Mouse (Mus musculus) MEL (cell line): ENCODE measurements at regions not wholly inside any gene's neighbourhood (a gene's known extent, or its start where the extent isn't known, plus 50 kb on each side); places are given as distances from the start of the nearest gene placed in this dataset.

Experiments used
- CTCF ChIP-seq, 3 experiments: IDR thresholded peaks in 2 of 3; conservative IDR thresholded peaks in 1 of 3; 2 replicates each; pipeline ENCODE4 v1.5.1; 2011 to 2012; ENCODE audit warnings: low read length in 3 of 3, low read depth in 2 of 3, mild to moderate bottlenecking in 2 of 3, improper control_type of control experiment in 1 of 3, inconsistent platforms in 1 of 3, mixed read lengths in 1 of 3, moderate library complexity in 1 of 3; ENCODE audit not compliant: control insufficient read depth in 1 of 3, insufficient read depth in 1 of 3, poor library complexity in 1 of 3, severe bottlenecking in 1 of 3
- EP300 ChIP-seq, 2 experiments: IDR thresholded peaks; 2 replicates each; pipeline ENCODE4 v1.6.1; 2011; ENCODE audit warnings: improper control_type of control experiment in 2 of 2, low read length in 2 of 2, low read depth in 1 of 2, mild to moderate bottlenecking in 1 of 2
- GATA1 ChIP-seq: IDR thresholded peaks from 2 replicates; pipeline ENCODE4 v1.6.1; 2011; ENCODE audit warnings: low read depth, low read length, improper control_type of control experiment
- MAZ ChIP-seq: IDR thresholded peaks from 2 replicates; pipeline ENCODE4 v1.6.1; 2012; ENCODE audit warnings: low read depth, mild to moderate bottlenecking, inconsistent platforms, low read length, improper control_type of control experiment
- NELFE ChIP-seq: IDR thresholded peaks from 2 replicates; pipeline ENCODE4 v1.6.1; 2011; ENCODE audit warnings: low read depth, low read length, improper control_type of control experiment
- NRF1 ChIP-seq: IDR thresholded peaks from 2 replicates; pipeline ENCODE4 v1.6.1; 2014; ENCODE audit warnings: low read depth, mild to moderate bottlenecking, inconsistent platforms, low read length, improper control_type of control experiment, moderate library complexity; ENCODE audit not compliant: poor library complexity, insufficient read depth, severe bottlenecking
- POLR2A ChIP-seq, 2 experiments: IDR thresholded peaks; 2 replicates each; pipeline ENCODE4 v1.6.1; 2011 to 2012; ENCODE audit warnings: low read length in 2 of 2, mild to moderate bottlenecking in 2 of 2, control low read depth in 1 of 2, improper control_type of control experiment in 1 of 2, low read depth in 1 of 2, moderate library complexity in 1 of 2; ENCODE audit not compliant: control insufficient read depth in 1 of 2, insufficient read depth in 1 of 2, poor library complexity in 1 of 2
- POLR2AphosphoS2 ChIP-seq: IDR thresholded peaks from 2 replicates; pipeline ENCODE4 v1.6.1; 2011; ENCODE audit warnings: low read length, improper control_type of control experiment
- TCF12 ChIP-seq: IDR thresholded peaks from 2 replicates; pipeline ENCODE4 v1.6.1; 2014; ENCODE audit warnings: low read depth, mild to moderate bottlenecking, inconsistent platforms, low read length, improper control_type of control experiment, moderate library complexity
- USF1 ChIP-seq: IDR thresholded peaks from 2 replicates; pipeline ENCODE4 v1.6.1; 2014; ENCODE audit warnings: low read depth, mild to moderate bottlenecking, inconsistent platforms, low read length, improper control_type of control experiment, moderate library complexity
- ZC3H11A ChIP-seq: IDR thresholded peaks from 2 replicates; pipeline ENCODE4 v1.6.1; 2012; ENCODE audit warnings: low read depth, mild to moderate bottlenecking, inconsistent platforms, low read length, improper control_type of control experiment
- ZKSCAN1 ChIP-seq: IDR thresholded peaks from 2 replicates; pipeline ENCODE4 v1.6.1; 2012; ENCODE audit warnings: low read depth, mild to moderate bottlenecking, inconsistent platforms, low read length, improper control_type of control experiment, moderate library complexity
- ZMIZ1 ChIP-seq: IDR thresholded peaks from 2 replicates; pipeline ENCODE4 v1.6.1; 2012; ENCODE audit warnings: low read depth, mild to moderate bottlenecking, inconsistent platforms, low read length, improper control_type of control experiment, moderate library complexity

- TF ChIP-seq USF1 = no peak
- no peak for TF ChIP-seq NRF1
- TF ChIP-seq POLR2A (IDR thresholded peaks at IDR 0.05; ENCODE audit: control insufficient read depth in 1 of 2, insufficient read depth in 1 of 2, low read depth in 1 of 2, low read length in 2 of 2, poor library complexity in 1 of 2) = no peak
- no peak for TF ChIP-seq CTCF (IDR thresholded peaks at IDR 0.05 in 2 of 3, conservative IDR thresholded peaks at IDR 0.05 in 1 of 3; ENCODE audit: control insufficient read depth in 1 of 3, insufficient read depth in 1 of 3, low read depth in 2 of 3, low read length in 3 of 3, poor library complexity in 1 of 3, severe bottlenecking in 1 of 3)
- TF ChIP-seq ZKSCAN1 = no peak
- no peak for TF ChIP-seq POLR2AphosphoS2
- TF ChIP-seq MAZ = no peak
- no peak for TF ChIP-seq ZMIZ1
- no peak for TF ChIP-seq TCF12
- TF ChIP-seq NELFE = no peak
- TF ChIP-seq ZC3H11A = no peak
- no peak for TF ChIP-seq EP300 (IDR thresholded peaks at IDR 0.05; ENCODE audit: low read depth in 1 of 2, low read length in 2 of 2)
- TF ChIP-seq GATA1 = no peak
Observed at GRCm38 (mm10) chr14:104027900-104028285, 183.7 kb upstream of the Ednrb start.
